Mouse (Mus musculus): Measurements from ENCODE around the gene Rbms3.

Rbms3 gene

GRCm38 (mm10) chr9:116724581-116724980 is 905.1 kb downstream of the Rbms3 start:
- in situ Hi-C loops (cut with MboI; ENCODE audit: unreplicated experiment in 2 of 2) = no loop called here

- in situ Hi-C loops (cut with MboI; ENCODE audit: unreplicated experiment in 2 of 2) = no loop called here
Measured at GRCm38 (mm10) chr9:116703119-116703518, 926.6 kb downstream of the Rbms3 start.

GRCm38 (mm10) chr9:116702611-116703010 is 927.1 kb downstream of the Rbms3 start:
- in situ Hi-C loops (cut with MboI; ENCODE audit: unreplicated experiment in 2 of 2) = no loop called here

- in situ Hi-C loops (cut with MboI; ENCODE audit: unreplicated experiment in 2 of 2) = no loop called here
Measured at GRCm38 (mm10) chr9:116701511-116702179, 928.1 kb downstream of the Rbms3 start.

GRCm38 (mm10) chr9:116688615-116689014 is 941.1 kb downstream of the Rbms3 start:
- in situ Hi-C loops (cut with MboI; ENCODE audit: unreplicated experiment in 2 of 2) = no loop called here

- in situ Hi-C loops (cut with MboI; ENCODE audit: unreplicated experiment in 2 of 2) = no loop called here
Measured at GRCm38 (mm10) chr9:116677142-116677541, 952.6 kb downstream of the Rbms3 start.

GRCm38 (mm10) chr9:116676445-116676844 is 953.3 kb downstream of the Rbms3 start:
- in situ Hi-C loops (cut with MboI; ENCODE audit: unreplicated experiment in 2 of 2) = no loop called here

GRCm38 (mm10) chr9:116674191-116674590 is 955.5 kb downstream of the Rbms3 start:
- in situ Hi-C loops (cut with MboI; ENCODE audit: unreplicated experiment in 2 of 2) = no loop called here

GRCm38 (mm10) chr9:116661026-116661425 is 968.7 kb downstream of the Rbms3 start:
- in situ Hi-C loops (cut with MboI; ENCODE audit: unreplicated experiment in 2 of 2) = no loop called here

GRCm38 (mm10) chr9:116659936-116660335 is 969.8 kb downstream of the Rbms3 start:
- in situ Hi-C loops (cut with MboI; ENCODE audit: unreplicated experiment in 2 of 2) = no loop called here

- in situ Hi-C loops (cut with MboI; ENCODE audit: unreplicated experiment in 2 of 2) = no loop called here
Measured at GRCm38 (mm10) chr9:116657141-116657540, 972.6 kb downstream of the Rbms3 start.

GRCm38 (mm10) chr9:116651414-116651813 is 978.3 kb downstream of the Rbms3 start:
- in situ Hi-C loops (cut with MboI; ENCODE audit: unreplicated experiment in 2 of 2) = no loop called here

- in situ Hi-C loops (cut with MboI; ENCODE audit: unreplicated experiment in 2 of 2) = no loop called here
Measured at GRCm38 (mm10) chr9:116649955-116650354, 979.8 kb downstream of the Rbms3 start.

- in situ Hi-C loops (cut with MboI; ENCODE audit: unreplicated experiment in 2 of 2) = no loop called here
Measured at GRCm38 (mm10) chr9:116649086-116649792, 980.5 kb downstream of the Rbms3 start.

GRCm38 (mm10) chr9:116644616-116645015 is 985.1 kb downstream of the Rbms3 start:
- in situ Hi-C loops (cut with MboI; ENCODE audit: unreplicated experiment in 2 of 2) = no loop called here

GRCm38 (mm10) chr9:116640302-116640679 is 989.4 kb downstream of the Rbms3 start:
- in situ Hi-C loops (cut with MboI; ENCODE audit: unreplicated experiment in 2 of 2) = no loop called here

GRCm38 (mm10) chr9:116639597-116640301 is 990.0 kb downstream of the Rbms3 start:
- in situ Hi-C loops (cut with MboI; ENCODE audit: unreplicated experiment in 2 of 2) = no loop called here

- in situ Hi-C loops (cut with MboI; ENCODE audit: unreplicated experiment in 2 of 2) = no loop called here
Measured at GRCm38 (mm10) chr9:116633786-116634185, 995.9 kb downstream of the Rbms3 start.

- in situ Hi-C loops (cut with MboI; ENCODE audit: unreplicated experiment in 2 of 2) = no loop called here
Measured at GRCm38 (mm10) chr9:116633075-116633474, 996.6 kb downstream of the Rbms3 start.

- in situ Hi-C loops (cut with MboI; ENCODE audit: unreplicated experiment in 2 of 2) = no loop called here
Measured at GRCm38 (mm10) chr9:116631816-116632215, 997.9 kb downstream of the Rbms3 start.

- in situ Hi-C loops (cut with MboI; ENCODE audit: unreplicated experiment in 2 of 2) = no loop called here
Measured at GRCm38 (mm10) chr9:116630805-116631204, 998.9 kb downstream of the Rbms3 start.

- in situ Hi-C loops (cut with MboI; ENCODE audit: unreplicated experiment in 2 of 2) = no loop called here
Measured at GRCm38 (mm10) chr9:116620434-116620833, 1009.3 kb downstream of the Rbms3 start.

All from v-Abl transformed pro-B cells (cell line).